Mouse (Mus musculus): Measurements from ENCODE around the gene Coq2. TPM values are rescaled to one million over a fixed set of nuclear protein-coding genes. Genes with fewer than 3 reads are reported as not detected.

The Coq2 gene
- polyA plus RNA-seq, 1 experiment, result 86.2 TPM

- Histone ChIP-seq H3K27ac (ENCODE audit: insufficient read depth, low read depth, low read length) (peak overlapping the region; percentile 84), H3K4me1 (ENCODE audit: control insufficient read depth, insufficient read depth, insufficient read length, low read length) (peaks cover 17% of the 10 kb centered on the region), H3K36me3 (ENCODE audit: control insufficient read depth, insufficient read depth, low read length) (no peaks in the 10 kb centered on the region), H3K27me3 (ENCODE audit: control insufficient read depth, insufficient read depth, low read length) (no peaks in the 10 kb centered on the region), H3K4me3 (ENCODE audit: low read depth, low read length) (no peak overlapping the region)
- TF ChIP-seq POLR2A (IDR thresholded peaks at IDR 0.05; ENCODE audit: low read depth, low read length), result no peak
- TF ChIP-seq CTCF (IDR thresholded peaks at IDR 0.05; ENCODE audit: extremely low read depth, insufficient read length, insufficient replicate concordance, low read depth, low read length), result no peak
- 46% methylated on average over 9 of the region's 9 CpGs for WGBS
These were observed 67.1 kb downstream of the Coq2 start for GRCm38 (mm10) chr5:100607868-100608267.

- Histone ChIP-seq H3K4me1 (ENCODE audit: control insufficient read depth, insufficient read depth, insufficient read length, low read length) (peaks cover 17% of the 10 kb centered on the region), H3K4me3 (ENCODE audit: low read depth, low read length) (no peak overlapping the region), H3K27me3 (ENCODE audit: control insufficient read depth, insufficient read depth, low read length) (no peaks in the 10 kb centered on the region), H3K27ac (ENCODE audit: insufficient read depth, low read depth, low read length) (peak overlapping the region; percentile 84), H3K36me3 (ENCODE audit: control insufficient read depth, insufficient read depth, low read length) (no peaks in the 10 kb centered on the region)
- TF ChIP-seq CTCF (IDR thresholded peaks at IDR 0.05; ENCODE audit: extremely low read depth, insufficient read length, insufficient replicate concordance, low read depth, low read length) (no peak), POLR2A (IDR thresholded peaks at IDR 0.05; ENCODE audit: low read depth, low read length) (no peak)
- WGBS, result 64% methylated on average over 4 of the region's 4 CpGs
These were observed 67.7 kb downstream of the Coq2 start for GRCm38 (mm10) chr5:100607090-100607762.

GRCm38 (mm10) chr5:100605828-100606229 lies 69.1 kb downstream of the Coq2 start:
- TF ChIP-seq CTCF (IDR thresholded peaks at IDR 0.05; ENCODE audit: extremely low read depth, insufficient read length, insufficient replicate concordance, low read depth, low read length) (no peak), POLR2A (IDR thresholded peaks at IDR 0.05; ENCODE audit: low read depth, low read length) (no peak)
- Histone ChIP-seq H3K4me3 (ENCODE audit: low read depth, low read length) (no peak overlapping the region), H3K27me3 (ENCODE audit: control insufficient read depth, insufficient read depth, low read length) (no peaks in the 10 kb centered on the region), H3K36me3 (ENCODE audit: control insufficient read depth, insufficient read depth, low read length) (no peaks in the 10 kb centered on the region), H3K27ac (ENCODE audit: insufficient read depth, low read depth, low read length) (peak overlapping the region; percentile 91), H3K4me1 (ENCODE audit: control insufficient read depth, insufficient read depth, insufficient read length, low read length) (peaks cover 17% of the 10 kb centered on the region)
- WGBS, result 15% methylated on average over 9 of the region's 9 CpGs

Other genes with a start within 250 kb of the Coq2 start
- 1.9 and 6.3 TPM in 2 replicates for gene Lin54, start 174.5 kb downstream of the Coq2 start, polyA plus RNA-seq (2012; rRNA removed)
- 7.3 and 14.0 TPM in 2 replicates for gene Cops4, start 156.8 kb downstream of the Coq2 start, polyA plus RNA-seq (2012; rRNA removed)
- 1,430 and 1,806 TPM in 2 replicates for gene Plac8, start 102.9 kb downstream of the Coq2 start, polyA plus RNA-seq (2012; rRNA removed)
- 5.4 and 8.2 TPM in 2 replicates for gene Hpse, start 44.6 kb upstream of the Coq2 start, polyA plus RNA-seq (2012; rRNA removed)
- gene Helq, start 123.5 kb upstream of the Coq2 start, polyA plus RNA-seq (2012; rRNA removed), result 2.5 and 4.8 TPM in 2 replicates
- gene Mrps18c, start 123.5 kb upstream of the Coq2 start, polyA plus RNA-seq (2012; rRNA removed), result 1.8 and 3.4 TPM in 2 replicates
- gene Abraxas1, start 145.8 kb upstream of the Coq2 start, polyA plus RNA-seq (2012; rRNA removed), result 0.63 and 0.95 TPM in 2 replicates
- 10.9 and 28.4 TPM in 2 replicates for gene Gpat3, start 170.6 kb upstream of the Coq2 start, polyA plus RNA-seq (2012; rRNA removed)